Mouse (Mus musculus): ENCODE measurements at regions not wholly inside any gene's neighbourhood (a gene's known extent, or its start where the extent isn't known, plus 50 kb on each side); places are given as distances from the start of the nearest gene placed in this dataset.
A peak's percentile ranks its signal among the peaks of the same experiment; 100 is the strongest.

- WGBS, result 18% methylated on average over 5 of the region's 5 CpGs
- no peak overlapping the region for H3K27ac ChIP-seq (replicated peaks; ENCODE audit: low read depth, low read length)
- H3K36me3 ChIP-seq (ENCODE audit: control insufficient read depth, insufficient read depth, low read length), result no peaks in the 10 kb centered on the region
- no peak overlapping the region for H3K4me2 ChIP-seq (replicated peaks; ENCODE audit: low read depth, low read length, severe bottlenecking)
- no peak overlapping the region for H3K4me3 ChIP-seq (replicated peaks; ENCODE audit: low read length)
- no peaks in the 10 kb centered on the region for H3K4me1 ChIP-seq (ENCODE audit: control insufficient read depth, insufficient read depth, low read length)
- H3K9ac ChIP-seq (ENCODE audit: low read depth, low read length, severe bottlenecking), result no peak overlapping the region
- TF ChIP-seq POLR2A (IDR thresholded peaks at IDR 0.05; ENCODE audit: borderline replicate concordance, extremely low read depth, insufficient read depth, insufficient read length), result no peak
- DNase-seq (ENCODE audit: low spot score), result peak; percentile 13
- no peaks in the 10 kb centered on the region for H3K9me3 ChIP-seq (ENCODE audit: control insufficient read depth, low read length)
- no peak for ATAC-seq (ENCODE audit: low FRiP score, low read depth)
- H3K27me3 ChIP-seq (ENCODE audit: control insufficient read depth, insufficient read depth, low read length), result no peaks in the 10 kb centered on the region
Observed at GRCm38 (mm10) chr12:58027796-58028195, 183.8 kb upstream of the Sstr1 start.

GRCm38 (mm10) chr12:58056368-58056860 is 155.2 kb upstream of the Sstr1 start:
- Histone ChIP-seq H3K36me3 (ENCODE audit: control insufficient read depth, insufficient read depth, low read length) (no peaks in the 10 kb centered on the region), H3K4me2 (replicated peaks; ENCODE audit: low read depth, low read length, severe bottlenecking) (no peak overlapping the region), H3K9me3 (ENCODE audit: control insufficient read depth, low read length) (no peaks in the 10 kb centered on the region), H3K9ac (ENCODE audit: low read depth, low read length, severe bottlenecking) (no peak overlapping the region), H3K27ac (replicated peaks; ENCODE audit: low read depth, low read length) (no peak overlapping the region), H3K4me3 (replicated peaks; ENCODE audit: low read length) (no peak overlapping the region), H3K4me1 (ENCODE audit: control insufficient read depth, insufficient read depth, low read length) (peaks cover 2% of the 10 kb centered on the region; the same call in 1 of the 2 replicates), H3K27me3 (ENCODE audit: control insufficient read depth, insufficient read depth, low read length) (no peaks in the 10 kb centered on the region)
- DNase-seq (ENCODE audit: low spot score) (no peak), ATAC-seq (ENCODE audit: low FRiP score, low read depth) (no peak)
- WGBS, result 54% methylated on average over 8 of the region's 8 CpGs
- TF ChIP-seq POLR2A (IDR thresholded peaks at IDR 0.05; ENCODE audit: borderline replicate concordance, extremely low read depth, insufficient read depth, insufficient read length), result no peak

GRCm38 (mm10) chr12:58067318-58068223 is 144.0 kb upstream of the Sstr1 start:
- Histone ChIP-seq H3K4me2 (replicated peaks; ENCODE audit: low read depth, low read length, severe bottlenecking) (no peak overlapping the region), H3K4me1 (ENCODE audit: control insufficient read depth, insufficient read depth, low read length) (peaks cover 8% of the 10 kb centered on the region; the same call in 1 of the 2 replicates), H3K36me3 (ENCODE audit: control insufficient read depth, insufficient read depth, low read length) (no peaks in the 10 kb centered on the region), H3K27me3 (ENCODE audit: control insufficient read depth, insufficient read depth, low read length) (no peaks in the 10 kb centered on the region), H3K4me3 (replicated peaks; ENCODE audit: low read length) (no peak overlapping the region), H3K9ac (ENCODE audit: low read depth, low read length, severe bottlenecking) (no peak overlapping the region), H3K9me3 (ENCODE audit: control insufficient read depth, low read length) (no peaks in the 10 kb centered on the region), H3K27ac (replicated peaks; ENCODE audit: low read depth, low read length) (no peak overlapping the region)
- DNase-seq (ENCODE audit: low spot score), result no peak
- ATAC-seq (ENCODE audit: low FRiP score, low read depth), result no peak
- 29% methylated on average over 9 of the region's 9 CpGs for whole genome bisulfite sequencing
- no peak for TF ChIP-seq POLR2A (IDR thresholded peaks at IDR 0.05; ENCODE audit: borderline replicate concordance, extremely low read depth, insufficient read depth, insufficient read length)

DNA sequence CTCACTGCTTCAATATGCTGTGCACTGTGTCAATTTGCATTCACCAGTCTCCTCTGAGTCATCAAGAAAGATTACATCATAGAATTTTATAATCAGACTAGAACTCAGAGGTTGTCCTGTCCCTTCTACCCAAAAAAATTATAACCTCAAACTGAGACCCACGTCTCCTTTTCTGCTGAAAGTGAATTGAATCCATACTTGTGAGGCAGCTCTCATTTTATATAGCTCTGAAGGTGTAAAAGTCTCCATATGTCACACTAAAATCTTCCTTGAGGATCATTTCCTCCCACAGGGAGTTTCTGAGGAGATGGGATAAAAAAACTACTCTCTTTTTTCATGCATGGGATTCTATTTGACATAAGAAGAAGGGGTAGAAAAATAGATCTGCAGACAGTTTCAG is 124.3 kb upstream of the Sstr1 start:
- Histone ChIP-seq H3K27me3 (ENCODE audit: control insufficient read depth, insufficient read depth, low read length) (no peaks in the 10 kb centered on the region), H3K9ac (ENCODE audit: low read depth, low read length, severe bottlenecking) (no peak overlapping the region), H3K4me3 (replicated peaks; ENCODE audit: low read length) (no peak overlapping the region), H3K27ac (replicated peaks; ENCODE audit: low read depth, low read length) (no peak overlapping the region), H3K9me3 (ENCODE audit: control insufficient read depth, low read length) (no peaks in the 10 kb centered on the region), H3K4me1 (ENCODE audit: control insufficient read depth, insufficient read depth, low read length) (no peaks in the 10 kb centered on the region), H3K36me3 (ENCODE audit: control insufficient read depth, insufficient read depth, low read length) (no peaks in the 10 kb centered on the region), H3K4me2 (replicated peaks; ENCODE audit: low read depth, low read length, severe bottlenecking) (no peak overlapping the region)
- WGBS, result 33% methylated on average over 1 of the region's 1 CpGs
- DNase-seq (ENCODE audit: low spot score) (no peak), ATAC-seq (ENCODE audit: low FRiP score, low read depth) (no peak)
- no peak for TF ChIP-seq POLR2A (IDR thresholded peaks at IDR 0.05; ENCODE audit: borderline replicate concordance, extremely low read depth, insufficient read depth, insufficient read length)

DNA sequence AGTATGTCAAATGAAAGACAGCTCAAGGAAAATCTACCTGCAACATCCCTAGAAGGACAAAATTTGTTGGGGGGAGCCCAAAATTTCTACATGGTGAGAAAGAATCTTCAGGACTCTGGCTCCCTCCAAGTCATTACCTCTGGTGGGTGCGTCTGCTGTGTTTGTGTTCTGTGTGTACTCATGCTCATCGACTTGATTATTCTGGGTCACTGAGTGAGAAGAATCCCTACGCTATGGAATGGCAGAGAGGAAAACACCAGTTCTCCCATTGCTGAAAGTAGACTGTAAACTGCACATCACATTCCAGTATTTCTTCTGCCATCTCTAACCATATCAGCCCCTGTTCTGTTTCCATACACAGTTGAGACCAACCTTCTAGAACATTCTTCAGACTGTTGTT is 98.9 kb upstream of the Sstr1 start:
- Histone ChIP-seq H3K4me3 (replicated peaks; ENCODE audit: low read length) (no peak overlapping the region), H3K27ac (replicated peaks; ENCODE audit: low read depth, low read length) (no peak overlapping the region), H3K9me3 (ENCODE audit: control insufficient read depth, low read length) (no peaks in the 10 kb centered on the region), H3K27me3 (ENCODE audit: control insufficient read depth, insufficient read depth, low read length) (no peaks in the 10 kb centered on the region), H3K36me3 (ENCODE audit: control insufficient read depth, insufficient read depth, low read length) (no peaks in the 10 kb centered on the region), H3K4me1 (ENCODE audit: control insufficient read depth, insufficient read depth, low read length) (no peaks in the 10 kb centered on the region), H3K4me2 (replicated peaks; ENCODE audit: low read depth, low read length, severe bottlenecking) (no peak overlapping the region), H3K9ac (ENCODE audit: low read depth, low read length, severe bottlenecking) (no peak overlapping the region)
- no peak for TF ChIP-seq POLR2A (IDR thresholded peaks at IDR 0.05; ENCODE audit: borderline replicate concordance, extremely low read depth, insufficient read depth, insufficient read length)
- DNase-seq (ENCODE audit: low spot score) (no peak), ATAC-seq (ENCODE audit: low FRiP score, low read depth) (no peak)
- 96% methylated on average over 3 of the region's 3 CpGs for WGBS

Data from limb, embryonic 14.5 days (tissue).